Mouse (Mus musculus) Patski (cell line): ENCODE data around the gene S100a2. TPM values are rescaled to one million over a fixed set of nuclear protein-coding genes. Genes with fewer than 3 reads are reported as not detected.

Experiments
- ATAC-seq: fragments of 100-300 bp; one replicate; pipeline ENCODE4 v1.8.0; 2021
- CTCF ChIA-PET: fragments of 350-600 bp; sonication (Branson Sonifier 250); formaldehyde crosslinking; loops from one replicate; lab custom pipeline; 2022; ENCODE audit warnings: inconsistent platforms; lab: Charles Lee
- POLR2A ChIA-PET: fragments of 350-600 bp; sonication (Branson Sonifier 250); formaldehyde crosslinking; loops from one replicate; lab custom pipeline; 2022; ENCODE audit warnings: antibody characterized with exemption, inconsistent platforms; lab: Charles Lee
- DNase-seq: peaks from one replicate; pipeline ENCODE4 v3.0.0-alpha.2; 2011; ENCODE audit warnings: low read depth, low spot score
- H3K27me3 ChIP-seq: fragments of 371-371 bp; one replicate; pipeline ENCODE4 v1.5.1; 2021
- CTCF ChIP-seq: fragments of 100-300 bp; IDR thresholded peaks from one replicate; pipeline ENCODE4 v1.5.1; 2021
- in situ Hi-C: fragments of 300-500 bp; cut with MboI; formaldehyde crosslinking; loops from 3 replicates; pipeline ENCODE4 v1.11.1; 2018; ENCODE audit warnings: low pct_unique_long_range_greater_than_20kb, mixed read lengths
- polyA plus RNA-seq: library from polyadenylated mRNA; unstranded; gene quantifications from one replicate; pipeline ENCODE4 v1.2.3, GENCODE M21; 2021

The S100a2 gene
- polyA plus RNA-seq, 1 experiment from 2014 or later, result not detected

DNA sequence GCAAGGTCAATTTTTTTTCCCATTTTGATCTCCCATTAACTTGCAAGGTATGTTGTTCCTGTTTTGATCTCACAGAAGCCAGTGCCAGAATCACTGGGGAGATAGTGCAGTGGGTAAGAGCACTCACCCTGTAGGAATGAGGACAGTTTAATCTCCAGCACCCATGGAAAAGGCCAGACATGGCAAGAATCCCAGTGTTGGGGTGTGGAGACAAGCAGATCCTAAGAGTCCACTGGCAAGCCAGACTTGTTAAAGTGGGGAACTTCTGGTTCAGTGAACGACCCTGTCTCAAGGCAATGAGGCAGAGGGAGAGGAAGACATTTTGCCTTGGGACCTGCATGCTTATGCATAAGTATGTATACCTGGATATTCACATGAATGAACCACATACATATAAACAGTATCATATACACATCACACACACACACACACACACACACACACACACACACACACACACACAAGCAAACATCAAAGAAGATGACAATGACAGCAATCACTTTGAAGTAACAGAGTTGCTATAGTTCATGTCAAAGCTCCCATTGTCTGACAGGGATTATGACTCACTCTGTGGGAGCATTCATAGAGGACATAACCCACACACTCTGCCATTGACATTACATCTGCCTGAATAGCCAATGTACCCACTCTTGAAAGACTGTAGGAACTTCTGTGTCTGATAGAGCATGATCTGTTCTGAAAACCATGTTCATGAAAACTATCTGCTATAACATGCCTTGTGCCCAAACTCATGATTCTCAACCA, 48.6 kb downstream of the S100a2 start:
- DNase-seq (no peak), ATAC-seq (no peak)
- TF ChIP-seq CTCF, result no peak
- ChIA-PET POLR2A (no interaction called here), CTCF (interaction anchor here (0.9 to 2.1 kb wide), 8 partner anchors 7 to 137 kb away, joined by 3 to 6 read pairs (median 4); partner anchors contain the start of gene S100a7a)
- in situ Hi-C loops, result no loop called here
- no peaks in the 10 kb centered on the region for H3K27me3 ChIP-seq

DNA sequence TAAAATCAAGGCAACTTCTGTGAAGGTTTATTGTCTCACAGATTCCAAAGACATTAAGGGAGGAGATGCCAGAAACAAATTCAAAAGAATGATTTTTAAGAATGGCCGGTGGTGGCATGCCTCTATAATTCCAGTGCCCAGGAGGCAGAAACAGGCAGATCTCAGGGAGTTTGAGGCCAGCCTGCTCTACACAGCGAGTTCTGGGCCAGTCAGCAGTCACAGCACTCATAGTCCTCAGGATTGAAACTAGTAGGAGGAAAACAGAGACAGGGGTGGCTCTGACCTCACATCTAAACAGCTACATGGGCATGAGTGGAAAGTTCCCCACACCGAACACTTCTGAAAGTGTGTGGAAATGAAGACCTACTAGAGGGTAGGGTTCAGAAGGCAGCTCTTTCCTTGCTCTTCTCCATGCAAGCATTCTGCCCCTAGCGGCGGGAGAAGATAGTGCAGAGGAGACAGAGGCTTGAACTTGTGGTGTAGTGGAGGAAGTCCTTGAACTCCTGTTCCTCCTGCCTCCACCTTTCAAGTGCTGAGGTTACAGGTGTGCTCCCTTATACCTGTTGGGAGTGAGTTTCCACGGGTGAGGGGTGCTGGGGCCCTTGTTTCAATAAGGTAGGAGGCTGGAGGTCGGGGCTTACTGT, 49.6 kb downstream of the S100a2 start:
- no peak for ATAC-seq
- H3K27me3 ChIP-seq, result no peaks in the 10 kb centered on the region
- TF ChIP-seq CTCF, result peak; percentile 78
- ChIA-PET POLR2A (interaction anchor here (0.6 kb wide), 1 partner anchor 164 kb away, joined by 5 read pairs; no protein-coding TSS in a partner anchor), CTCF (interaction anchor here (0.9 to 3.6 kb wide), 10 partner anchors 8 to 137 kb away, joined by 3 to 21 read pairs (median 4); partner anchors contain the start of gene S100a7a)
- no peak for DNase-seq
- in situ Hi-C loops, result no loop called here

DNA sequence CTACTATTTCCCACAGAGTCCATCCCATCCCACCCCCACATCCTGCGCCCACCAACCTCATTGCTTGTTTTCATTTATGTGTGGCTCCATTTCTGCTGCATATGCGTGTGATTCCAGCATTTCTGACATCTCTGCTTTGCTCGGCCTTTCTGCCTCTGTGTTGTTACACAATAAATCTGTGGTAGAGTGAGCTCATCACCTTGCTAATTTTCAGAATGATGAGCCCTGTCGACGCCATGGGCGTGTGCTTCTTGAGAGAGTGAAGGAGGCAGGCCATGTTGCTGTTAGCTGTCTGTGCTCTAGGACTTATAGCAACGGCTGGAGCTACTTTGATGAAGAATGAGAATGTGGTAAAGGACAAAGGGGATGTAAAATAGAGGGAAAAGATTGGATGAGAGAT, 50.9 kb downstream of the S100a2 start:
- H3K27me3 ChIP-seq, result no peaks in the 10 kb centered on the region
- ATAC-seq, result no peak
- in situ Hi-C loops, result no loop called here
- ChIA-PET POLR2A (no interaction called here), CTCF (interaction anchor here (0.8 to 3.9 kb wide), 9 partner anchors 10 to 139 kb away, joined by 3 to 21 read pairs (median 6); partner anchors contain the start of gene S100a7a)
- DNase-seq, result no peak
- no peak for TF ChIP-seq CTCF

Other genes with a start within 250 kb of the S100a2 start
- gene Slc27a3, start 200.3 kb upstream of the S100a2 start, polyA plus RNA-seq, result 2.9 TPM
- 77.8 TPM for gene Ints3, start 156.6 kb upstream of the S100a2 start, polyA plus RNA-seq
- gene Npr1, start 124.4 kb upstream of the S100a2 start, polyA plus RNA-seq, result 5.3 TPM
- 129 TPM for gene Ilf2, start 114.1 kb upstream of the S100a2 start, polyA plus RNA-seq
- 104 TPM for gene Snapin, start 99.2 kb upstream of the S100a2 start, polyA plus RNA-seq
- gene Chtop, start 80.7 kb upstream of the S100a2 start, polyA plus RNA-seq, result 145 TPM
- 190 TPM for gene S100a1, start 75.9 kb upstream of the S100a2 start, polyA plus RNA-seq
- gene S100a13, start 75.8 kb upstream of the S100a2 start, polyA plus RNA-seq, result 54.3 TPM
- 0.19 TPM for gene S100a14, start 63.4 kb upstream of the S100a2 start, polyA plus RNA-seq
- gene S100a16, start 53.0 kb upstream of the S100a2 start, polyA plus RNA-seq, result 164 TPM
- 7.0 TPM for gene S100a3, start 29.7 kb upstream of the S100a2 start, polyA plus RNA-seq
- not detected for gene Gm42674, start 11.7 kb downstream of the S100a2 start, polyA plus RNA-seq
- gene S100a4, start 13.5 kb downstream of the S100a2 start, polyA plus RNA-seq, result 44.0 TPM
- not detected for gene S100a5, start 18.3 kb downstream of the S100a2 start, polyA plus RNA-seq
- 10,815 TPM for gene S100a6, start 22.6 kb downstream of the S100a2 start, polyA plus RNA-seq
- gene S100a7a, start 63.8 kb downstream of the S100a2 start, polyA plus RNA-seq, result 4.9 TPM
- gene S100a8, start 78.7 kb downstream of the S100a2 start, polyA plus RNA-seq, result not detected
- gene S100a9, start 105.5 kb downstream of the S100a2 start, polyA plus RNA-seq, result not detected
- 0.04 TPM for gene Pglyrp4, start 136.7 kb downstream of the S100a2 start, polyA plus RNA-seq
- not detected for gene Gm5849, start 187.6 kb downstream of the S100a2 start, polyA plus RNA-seq